Mouse (Mus musculus) myocyte (in vitro differentiated cells): Measurements from ENCODE around the gene Nrbp1.

Experiments used
- CEBPB ChIP-seq: IDR thresholded peaks from 2 replicates; pipeline ENCODE4 v1.6.1; 2011; ENCODE audit warnings: mild to moderate bottlenecking, moderate library complexity; ENCODE audit not compliant: poor library complexity, insufficient read depth, severe bottlenecking
- E2F4 ChIP-seq: IDR thresholded peaks from one replicate; pipeline ENCODE4 v1.6.1; 2011; ENCODE audit warnings: mild to moderate bottlenecking, control low read depth, moderate library complexity; ENCODE audit not compliant: insufficient read depth
- MAX ChIP-seq: IDR thresholded peaks from one replicate; pipeline ENCODE4 v1.6.1; 2011; ENCODE audit warnings: low read depth, mild to moderate bottlenecking, control low read depth
- MYOD1 ChIP-seq, 3 experiments: IDR thresholded peaks; one replicate each; pipeline ENCODE4 v1.6.1; 2011; ENCODE audit warnings: control low read depth in 2 of 3, low read depth in 2 of 3, mild to moderate bottlenecking in 2 of 3, moderate library complexity in 1 of 3; ENCODE audit not compliant: insufficient read length in 2 of 3, control insufficient read depth in 1 of 3
- POLR2A ChIP-seq: IDR thresholded peaks from one replicate; pipeline ENCODE4 v1.6.1; 2011; ENCODE audit warnings: low read depth, mild to moderate bottlenecking, control low read depth, moderate library complexity; ENCODE audit not compliant: insufficient read length
- POLR2AphosphoS2 ChIP-seq: IDR thresholded peaks from one replicate; pipeline ENCODE4 v1.6.1; 2011; ENCODE audit warnings: low read depth, control low read depth; ENCODE audit not compliant: insufficient read length
- REST ChIP-seq: IDR thresholded peaks from one replicate; pipeline ENCODE4 v1.6.1; 2011; ENCODE audit warnings: mild to moderate bottlenecking, control low read depth, moderate library complexity; ENCODE audit not compliant: insufficient read depth, insufficient read length
- TCF12 ChIP-seq: IDR thresholded peaks from one replicate; pipeline ENCODE4 v1.6.1; 2011; ENCODE audit warnings: mild to moderate bottlenecking, control low read depth; ENCODE audit not compliant: poor library complexity, insufficient read depth, severe bottlenecking
- TCF3 ChIP-seq: IDR thresholded peaks from one replicate; pipeline ENCODE4 v1.6.1; 2011; ENCODE audit warnings: low read depth, control low read depth; ENCODE audit not compliant: insufficient read length

GRCm38 (mm10) chr5:31219474-31219873 lies 21.2 kb upstream of the Nrbp1 start:
- TF ChIP-seq POLR2A: no peak
- TF ChIP-seq TCF12: no peak
- no peak for TF ChIP-seq CEBPB
- TF ChIP-seq MAX: no peak
- no peak for TF ChIP-seq TCF3
- TF ChIP-seq POLR2AphosphoS2: no peak
- no peak for TF ChIP-seq E2F4
- TF ChIP-seq MYOD1 (IDR thresholded peaks at IDR 0.05; ENCODE audit: control insufficient read depth in 1 of 3, insufficient read length in 2 of 3, low read depth in 2 of 3): no peak
- TF ChIP-seq REST: no peak
